Mouse (Mus musculus) hindbrain, postnatal 0 days (tissue): Measurements from ENCODE around the gene Gfra4. TPM values are rescaled to one million over a fixed set of nuclear protein-coding genes. Genes with fewer than 3 reads are reported as not detected.

Experiments
- ATAC-seq: fragments of 200-750 bp; cut with Nextera tagmentation; 2 replicates; pipeline ENCODE4 v1.8.0; 2017; ENCODE audit warnings: mild to moderate bottlenecking, moderate TSS enrichment, moderate library complexity
- DNase-seq: peaks from one replicate; pipeline ENCODE4 v3.0.0-alpha.2; 2015; ENCODE audit warnings: low spot score
- H3K27ac ChIP-seq: fragments of 300-500 bp; sonication (generic); 2 replicates; pipeline ENCODE4 v1.5.1; 2014; ENCODE audit warnings: mild to moderate bottlenecking
- H3K27me3 ChIP-seq: fragments of 300-500 bp; sonication (generic); 2 replicates; pipeline ENCODE4 v1.6.1; 2014; ENCODE audit warnings: low read length, mixed read lengths; ENCODE audit not compliant: insufficient read depth
- H3K36me3 ChIP-seq: fragments of 300-500 bp; sonication (generic); 2 replicates; pipeline ENCODE4 v1.6.1; 2014; ENCODE audit warnings: low read length, mixed read lengths; ENCODE audit not compliant: insufficient read depth
- H3K4me1 ChIP-seq: fragments of 300-500 bp; sonication (generic); 2 replicates; pipeline ENCODE4 v1.6.1; 2014; ENCODE audit warnings: antibody characterized with exemption, low read length, mixed read lengths; ENCODE audit not compliant: insufficient read depth
- H3K4me2 ChIP-seq: fragments of 300-500 bp; sonication (generic); 2 replicates; pipeline ENCODE4 v1.6.1; 2014; ENCODE audit warnings: low read depth, mild to moderate bottlenecking, low read length, moderate library complexity, mixed read lengths
- H3K4me3 ChIP-seq: fragments of 300-500 bp; sonication (generic); 2 replicates; pipeline ENCODE4 v1.5.1; 2014; ENCODE audit warnings: low read length
- H3K9ac ChIP-seq: fragments of 300-500 bp; sonication (generic); replicated peaks from 2 replicates; pipeline ENCODE4 v1.6.1; 2014; ENCODE audit warnings: mild to moderate bottlenecking, low read length, moderate library complexity, mixed read lengths
- H3K9me3 ChIP-seq: fragments of 300-500 bp; sonication (generic); 2 replicates; pipeline ENCODE4 v1.6.1; 2016; ENCODE audit warnings: low read length, mixed read lengths
- CTCF ChIP-seq: IDR thresholded peaks from 2 replicates; pipeline ENCODE4 v1.5.1; 2016; ENCODE audit warnings: antibody characterized with exemption, control low read depth, low read depth
- whole genome bisulfite sequencing: fragments of 180-500 bp; shearing (Covaris S2); extraction: QIAGEN DNeasy Blood & Tissue Kit; methylation state at CpG from one replicate; pipeline ENCODE4 v1.1.7; 2014; 5-methylcytosine and 5-hydroxymethylcytosine counted together
- polyA plus RNA-seq: library from polyadenylated mRNA; unstranded; fragments of >200 nt; fragmentation: Nextera tagmentation; extraction: Ambion mirVana; gene quantifications from 2 replicates; pipeline ENCODE4 v1.2.1, GENCODE M21; 2015
- total RNA-seq: library from RNA; depleted of rRNA; stranded (reverse); fragments of >200 nt; gene quantifications from 2 replicates; pipeline ENCODE4 v1.2.3, GENCODE M21; 2014

The Gfra4 gene
- total and polyA plus RNA-seq, 2 experiments from 2014 or later, result 57.1 to 83.3 TPM

DNA sequence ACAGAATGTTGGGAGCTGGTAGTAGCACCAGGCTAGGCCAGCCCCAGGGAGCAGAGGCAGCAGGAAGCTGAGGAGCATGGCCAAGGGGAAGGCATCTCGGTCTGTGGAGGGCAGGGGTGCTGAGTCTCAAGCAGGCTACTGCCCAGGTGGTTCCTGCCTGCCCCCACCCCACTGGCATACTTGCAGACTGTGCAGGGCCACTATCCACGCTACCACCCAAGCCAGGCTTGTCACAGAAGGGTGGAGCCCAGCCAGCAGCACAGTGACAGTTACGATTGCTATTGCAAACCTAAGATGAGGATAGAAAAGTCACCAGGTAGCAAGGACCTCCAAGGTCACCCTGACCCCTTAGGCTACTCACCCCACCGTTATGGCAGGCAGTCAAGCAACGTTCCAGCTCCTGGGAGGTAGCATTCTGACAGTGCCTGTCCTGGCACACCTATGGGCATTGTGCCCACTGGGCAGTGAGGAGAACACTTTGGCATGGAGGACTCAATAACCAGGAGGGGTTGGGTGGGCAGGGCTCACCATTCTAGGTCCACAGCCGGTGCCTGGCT lies 10.1 kb upstream of the Gfra4 start:
- TF ChIP-seq CTCF, result no peak
- Histone ChIP-seq H3K4me2 (no peak overlapping the region), H3K27me3 (peaks cover 37% of the 10 kb centered on the region), H3K9ac (no peak overlapping the region), H3K36me3 (no peaks in the 10 kb centered on the region), H3K9me3 (no peaks in the 10 kb centered on the region), H3K4me1 (peaks cover 8% of the 10 kb centered on the region), H3K4me3 (no peak overlapping the region), H3K27ac (no peak overlapping the region)
- WGBS, result 79% methylated on average over 6 of the region's 6 CpGs
- ATAC-seq (no peak), DNase-seq (no peak)

DNA sequence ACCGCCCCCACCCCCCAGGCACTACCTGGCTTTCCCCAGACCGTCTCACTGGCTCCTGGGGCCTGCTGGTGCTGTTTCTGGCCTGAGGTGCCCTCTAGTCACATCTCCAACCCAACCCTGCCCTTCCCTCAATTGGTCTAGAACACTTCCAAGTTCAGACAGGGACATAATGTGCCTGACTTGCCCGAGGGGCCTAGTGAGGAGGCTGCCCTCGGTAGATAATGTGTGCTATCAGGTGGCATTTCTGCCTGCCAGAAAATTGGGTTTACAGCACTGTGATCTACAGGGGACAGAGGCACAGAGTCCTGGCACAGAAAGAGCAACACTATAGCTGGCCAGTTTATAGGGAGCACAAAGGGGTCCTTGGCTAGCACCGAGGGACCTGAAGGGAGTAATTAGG lies 9.2 kb upstream of the Gfra4 start:
- no peak overlapping the region for H3K4me3 ChIP-seq
- H3K4me2 ChIP-seq, result no peak overlapping the region
- ATAC-seq (no peak), DNase-seq (no peak)
- H3K27ac ChIP-seq, result no peak overlapping the region
- no peak for TF ChIP-seq CTCF
- WGBS, result 72% methylated on average over 5 of the region's 5 CpGs
- no peaks in the 10 kb centered on the region for H3K36me3 ChIP-seq
- peaks cover 37% of the 10 kb centered on the region for H3K27me3 ChIP-seq
- no peak overlapping the region for H3K9ac ChIP-seq
- no peaks in the 10 kb centered on the region for H3K9me3 ChIP-seq
- H3K4me1 ChIP-seq, result peaks cover 8% of the 10 kb centered on the region

DNA sequence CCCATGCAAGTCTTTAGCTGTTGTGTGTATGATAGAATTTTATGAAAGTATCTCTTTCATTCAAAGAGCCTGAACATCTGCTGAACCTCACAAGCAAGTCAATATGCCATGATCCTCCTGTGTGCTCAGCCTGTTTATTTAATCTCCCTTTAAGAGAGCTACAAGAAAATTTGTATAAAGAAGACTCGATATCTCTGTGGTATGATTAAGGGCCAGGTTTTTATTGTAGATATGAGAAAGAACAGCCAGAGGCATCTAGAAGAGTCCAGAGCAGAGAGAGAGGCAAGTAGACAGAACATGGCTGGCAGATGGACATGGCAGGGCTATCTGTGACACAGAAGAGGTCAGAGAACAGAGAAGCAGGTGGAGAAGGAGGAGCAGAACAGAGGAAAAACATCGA lies 3.1 kb upstream of the Gfra4 start:
- Histone ChIP-seq H3K4me1 (no peaks in the 10 kb centered on the region), H3K27me3 (no peaks in the 10 kb centered on the region), H3K4me3 (no peak overlapping the region), H3K9me3 (no peaks in the 10 kb centered on the region), H3K27ac (no peak overlapping the region), H3K9ac (no peak overlapping the region), H3K36me3 (no peaks in the 10 kb centered on the region), H3K4me2 (no peak overlapping the region)
- WGBS, result 80% methylated on average over 2 of the region's 2 CpGs
- TF ChIP-seq CTCF, result no peak
- no peak for ATAC-seq
- DNase-seq, result no peak

DNA sequence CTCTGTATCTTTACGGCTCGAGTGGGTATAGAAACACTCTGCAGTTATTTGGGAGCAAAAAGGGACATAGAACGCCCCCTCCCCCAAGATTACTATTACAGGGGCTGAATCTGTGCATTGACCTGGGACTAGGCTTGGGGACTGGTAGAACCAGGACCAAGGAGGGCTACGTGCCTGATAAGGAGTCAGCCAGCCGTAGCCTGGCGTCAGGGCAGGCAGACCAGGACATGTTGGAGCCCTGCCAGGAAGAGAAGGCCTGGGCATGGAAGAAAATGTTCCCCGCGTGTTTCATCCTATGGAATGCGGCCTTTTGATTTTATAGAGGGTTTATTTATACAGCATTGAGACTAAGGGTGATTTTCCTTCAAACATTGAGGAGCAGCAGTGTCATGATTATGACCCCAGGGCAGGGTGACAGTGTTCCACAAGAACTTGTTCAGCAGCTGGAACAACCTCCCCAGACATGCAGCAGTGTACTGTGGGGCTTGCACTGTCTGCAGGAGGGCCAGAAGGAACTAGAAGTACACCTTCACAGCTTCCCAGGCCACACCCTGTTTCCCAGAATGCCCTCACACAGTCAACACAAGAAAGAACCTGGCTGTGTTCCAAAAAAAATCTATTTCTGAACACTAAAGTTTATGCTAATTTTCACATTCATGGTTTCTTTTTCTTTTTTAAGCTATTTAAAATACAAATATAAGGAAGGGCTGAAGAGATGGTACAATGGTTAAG lies 2.3 kb upstream of the Gfra4 start:
- TF ChIP-seq CTCF, result no peak
- Histone ChIP-seq H3K9me3 (no peaks in the 10 kb centered on the region), H3K9ac (no peak overlapping the region), H3K36me3 (no peaks in the 10 kb centered on the region), H3K27ac (no peak overlapping the region), H3K4me2 (no peak overlapping the region), H3K4me3 (no peak overlapping the region), H3K27me3 (no peaks in the 10 kb centered on the region), H3K4me1 (peaks cover 3% of the 10 kb centered on the region; the same call in 1 of the 2 replicates)
- ATAC-seq, result no peak
- whole genome bisulfite sequencing, result 57% methylated on average over 9 of the region's 9 CpGs
- DNase-seq, result no peak

DNA sequence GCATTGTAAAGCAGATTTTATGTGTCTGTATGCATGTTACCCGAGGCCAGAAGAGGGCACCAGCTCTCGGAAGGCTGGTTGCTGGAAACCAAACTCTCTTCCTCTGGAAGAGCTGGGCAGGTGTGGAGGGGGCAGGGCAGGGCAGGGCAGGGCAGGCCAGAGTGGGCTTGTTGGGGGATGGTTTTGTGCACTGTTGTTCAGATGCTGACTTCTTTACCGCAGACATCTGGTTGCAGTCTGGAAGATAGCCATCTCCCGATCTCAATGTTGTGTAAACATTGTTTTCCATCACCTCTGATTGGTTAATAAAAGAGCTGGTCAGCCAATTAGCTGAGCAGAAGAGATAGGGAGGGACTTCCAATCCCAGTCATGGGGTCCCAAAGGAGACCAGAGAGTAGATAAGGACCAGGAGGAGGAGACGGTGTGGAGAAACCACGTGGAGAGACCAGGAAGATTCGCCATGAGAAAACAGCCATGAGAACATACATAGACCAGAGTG lies 1.5 kb upstream of the Gfra4 start:
- WGBS, result 12% methylated on average over 7 of the region's 7 CpGs
- no peak overlapping the region for H3K27ac ChIP-seq
- no peak overlapping the region for H3K9ac ChIP-seq
- H3K9me3 ChIP-seq, result no peaks in the 10 kb centered on the region
- no peaks in the 10 kb centered on the region for H3K36me3 ChIP-seq
- no peaks in the 10 kb centered on the region for H3K27me3 ChIP-seq
- DNase-seq (no peak), ATAC-seq (no peak)
- H3K4me3 ChIP-seq, result no peak overlapping the region
- peaks cover 6% of the 10 kb centered on the region; the same call in 1 of the 2 replicates for H3K4me1 ChIP-seq
- peak; percentile 38 for TF ChIP-seq CTCF
- H3K4me2 ChIP-seq, result peak overlapping the region; percentile 17; the same call in 1 of the 2 replicates

DNA sequence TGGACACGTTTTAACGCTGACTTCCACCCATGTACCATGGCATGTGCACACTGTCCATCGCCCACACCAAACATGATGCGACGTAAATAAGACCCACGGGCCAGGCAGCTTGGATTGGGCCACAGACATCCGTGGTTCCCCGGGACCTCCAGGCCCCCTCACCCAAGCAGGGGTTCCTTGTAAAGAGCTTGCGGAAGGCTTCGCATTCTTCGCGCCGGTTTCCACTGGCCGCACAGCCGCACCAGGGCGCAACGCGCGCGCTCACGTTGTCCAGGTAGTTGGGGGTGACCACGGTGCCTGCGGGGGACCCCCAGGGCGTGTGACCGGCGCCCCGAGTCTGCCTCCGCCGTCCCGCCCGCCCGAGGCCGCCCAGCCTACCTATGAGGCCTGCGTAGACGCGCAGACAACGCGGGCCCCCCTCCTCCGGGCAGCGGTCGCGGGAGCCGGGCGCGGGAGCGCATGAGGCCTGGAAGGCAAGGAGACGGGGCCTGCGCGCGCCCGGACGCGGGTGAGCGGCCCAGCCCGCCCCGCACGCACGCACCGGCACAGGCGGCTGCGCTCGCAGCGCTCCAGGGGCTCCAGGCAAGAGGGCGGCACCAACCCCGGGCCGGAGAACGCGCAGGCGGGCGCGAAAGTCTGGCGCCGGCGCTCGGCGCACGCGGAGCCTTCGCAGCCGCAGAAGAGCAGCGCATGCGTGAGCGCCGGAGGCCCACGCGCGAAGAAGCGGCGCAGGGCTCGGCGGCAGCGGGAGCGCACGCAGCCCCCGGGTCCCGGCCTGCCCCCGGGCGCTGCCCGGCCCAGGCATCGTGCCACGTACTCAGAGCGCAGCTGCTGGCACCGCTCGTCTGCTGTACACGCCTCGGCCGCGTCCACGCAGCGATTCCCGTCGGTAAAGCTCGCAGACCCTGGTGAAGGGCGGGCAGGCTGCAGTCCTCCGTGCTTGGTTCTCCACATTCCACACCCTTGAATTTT lies 1.7 kb downstream of the Gfra4 start:
- peak; percentile 86 for DNase-seq
- Histone ChIP-seq H3K9me3 (no peaks in the 10 kb centered on the region), H3K27me3 (no peaks in the 10 kb centered on the region), H3K4me3 (peak overlapping the region; percentile 56), H3K36me3 (no peaks in the 10 kb centered on the region), H3K4me1 (peaks cover 6% of the 10 kb centered on the region; the same call in 1 of the 2 replicates), H3K4me2 (peak overlapping the region; percentile 90), H3K27ac (peak overlapping the region; percentile 77), H3K9ac (peak overlapping the region; percentile 73)
- ATAC-seq, result peak; percentile 85
- WGBS, result 3% methylated on average over 107 of the region's 115 CpGs
- no peak for TF ChIP-seq CTCF
